Mouse (Mus musculus): ENCODE measurements around the gene Abcc1. TPM values are rescaled to one million over a fixed set of nuclear protein-coding genes. Genes with fewer than 3 reads are reported as not detected.
A peak's percentile ranks its signal among the peaks of the same experiment; 100 is the strongest.

Gene Abcc1
- total RNA-seq (2021), result 10 to 100 TPM; 24.4 to 28.4 TPM
- long read RNA-seq, experiment 1, full-length matches to known transcripts, result 1 of 5 reads
- long read RNA-seq, experiment 1, partial matches to known transcripts, result 4 of 5 reads
- long read RNA-seq, experiment 1, other reads (novel, unspliced or antisense), result 0 of 5 reads
- long read RNA-seq, experiment 2, partial matches to known transcripts, result 5 of 6 reads
- long read RNA-seq, experiment 2, other reads (novel, unspliced or antisense), result 1 of 6 reads

GRCm38 (mm10) chr16:14361362-14362098 lies at the start of gene Abcc1:
Gene Abcc1 (plus strand): TSS chr16:14361558.
- peak; percentile 43 to 47 for DNase-seq (ENCODE audit: low spot score in 2 of 2)

GRCm38 (mm10) chr16:14312914-14313313 lies 48.4 kb upstream of the Abcc1 start:
- DNase-seq (ENCODE audit: low spot score in 2 of 2), result no peak

GRCm38 (mm10) chr16:14316884-14317876 lies 44.2 kb upstream of the Abcc1 start, which contains the start of gene Fopnl:
Gene Fopnl (minus strand): TSS chr16:14317405.
- peak; percentile 88 to 91 for DNase-seq (ENCODE audit: low spot score in 2 of 2)

GRCm38 (mm10) chr16:14319681-14320080 lies 41.7 kb upstream of the Abcc1 start:
- DNase-seq (ENCODE audit: low spot score in 2 of 2), result no peak

GRCm38 (mm10) chr16:14320494-14320893 lies 40.9 kb upstream of the Abcc1 start:
- DNase-seq (ENCODE audit: low spot score in 2 of 2), result no peak

DNA sequence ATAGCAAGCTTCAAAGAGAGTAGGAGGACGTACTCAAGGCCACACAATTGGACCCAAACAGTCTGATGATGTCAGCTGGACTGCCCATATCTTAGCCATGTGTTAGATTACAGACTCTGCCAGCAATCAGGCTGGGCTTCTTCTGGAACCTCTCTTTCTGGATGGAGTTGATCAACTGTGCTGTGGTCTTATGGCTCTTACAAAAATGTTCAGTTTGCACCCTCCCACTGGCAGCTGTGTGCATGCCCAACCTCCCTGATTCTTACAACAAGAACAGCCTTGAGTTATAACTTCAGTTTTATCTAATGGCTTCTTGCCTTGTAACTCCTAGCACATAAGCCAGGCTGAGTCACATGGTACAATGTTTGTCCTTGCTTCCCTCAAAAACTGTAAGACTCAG lies 33.2 kb upstream of the Abcc1 start:
- no peak for DNase-seq (ENCODE audit: low spot score in 2 of 2)

DNA sequence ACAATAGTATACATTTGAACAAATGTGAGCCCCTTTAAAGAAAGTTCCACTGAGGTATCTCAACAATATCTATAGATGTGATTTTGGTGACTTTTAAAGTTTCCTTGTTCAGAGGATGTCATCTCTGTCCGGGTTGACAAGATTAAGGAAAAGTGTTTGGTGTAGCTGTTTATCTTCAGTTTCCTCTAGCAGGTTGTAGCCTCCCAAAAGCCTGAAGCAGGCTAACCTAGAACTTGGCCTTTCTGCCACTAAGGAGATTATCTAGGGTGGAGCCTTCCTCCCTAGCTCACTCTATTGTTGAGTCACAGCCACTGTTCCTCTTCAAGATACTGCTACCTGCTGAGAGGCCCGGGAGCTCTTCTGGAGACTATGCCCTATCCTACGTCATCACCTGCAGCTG lies 16.4 kb upstream of the Abcc1 start:
- DNase-seq (ENCODE audit: low spot score in 2 of 2), result no peak

- DNase-seq (ENCODE audit: low spot score in 2 of 2), result no peak
These were observed 9.8 kb upstream of the Abcc1 start for GRCm38 (mm10) chr16:14351571-14351970.

GRCm38 (mm10) chr16:14352234-14352633 lies 9.1 kb upstream of the Abcc1 start:
- DNase-seq (ENCODE audit: low spot score in 2 of 2), result no peak

GRCm38 (mm10) chr16:14352663-14353062 lies 8.7 kb upstream of the Abcc1 start:
- DNase-seq (ENCODE audit: low spot score in 2 of 2), result no peak

DNA sequence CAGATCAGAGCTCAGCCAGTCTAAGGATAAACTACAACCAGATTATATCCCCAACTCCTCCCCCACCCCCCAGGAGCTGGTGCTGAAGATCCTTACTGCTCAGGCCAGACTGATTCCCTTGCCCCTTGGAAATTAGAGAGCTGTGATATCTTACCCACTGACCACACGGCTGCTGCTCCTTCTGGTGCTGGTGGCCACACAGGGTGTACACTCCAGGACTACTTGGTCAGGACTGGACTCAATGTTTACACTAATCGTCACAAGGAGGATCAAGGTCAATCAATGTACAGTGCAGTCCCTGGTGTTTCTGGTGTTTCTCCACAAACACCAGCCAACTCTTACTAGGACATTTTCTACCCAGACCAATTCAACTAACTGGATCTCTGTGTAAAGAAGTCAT lies 3.5 kb upstream of the Abcc1 start:
- DNase-seq (ENCODE audit: low spot score in 2 of 2), result no peak

GRCm38 (mm10) chr16:14358531-14358930 lies 2.8 kb upstream of the Abcc1 start:
- no peak for DNase-seq (ENCODE audit: low spot score in 2 of 2)

GRCm38 (mm10) chr16:14360931-14361330 lies 427 bp upstream of the Abcc1 start:
- no peak for DNase-seq (ENCODE audit: low spot score in 2 of 2)

GRCm38 (mm10) chr16:14362099-14362820 lies 902 bp downstream of the Abcc1 start:
- DNase-seq (ENCODE audit: low spot score in 2 of 2), result no peak

- no peak for DNase-seq (ENCODE audit: low spot score in 2 of 2)
These were observed 2.1 kb downstream of the Abcc1 start for GRCm38 (mm10) chr16:14363496-14363895.

DNA sequence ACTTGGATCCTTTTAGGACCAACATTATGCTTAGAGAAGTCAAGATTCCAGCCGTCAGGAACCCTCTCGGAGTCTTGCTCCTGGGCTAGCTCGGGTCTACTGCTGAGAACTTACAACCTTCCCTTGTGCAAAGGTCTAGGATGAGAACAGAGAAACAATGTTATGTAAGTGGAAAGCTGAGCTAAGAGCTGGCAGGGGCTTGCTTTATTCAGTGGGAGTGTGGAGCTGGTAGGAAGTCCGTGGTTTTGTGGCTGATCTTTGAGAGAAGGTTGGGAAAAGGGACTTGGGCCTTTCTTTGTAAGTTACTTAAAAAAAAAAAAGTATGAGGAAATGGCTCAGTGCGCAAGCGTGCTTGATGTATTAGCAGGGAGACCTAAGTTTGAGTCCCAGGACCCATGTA lies 2.7 kb downstream of the Abcc1 start:
- no peak for DNase-seq (ENCODE audit: low spot score in 2 of 2)

DNA sequence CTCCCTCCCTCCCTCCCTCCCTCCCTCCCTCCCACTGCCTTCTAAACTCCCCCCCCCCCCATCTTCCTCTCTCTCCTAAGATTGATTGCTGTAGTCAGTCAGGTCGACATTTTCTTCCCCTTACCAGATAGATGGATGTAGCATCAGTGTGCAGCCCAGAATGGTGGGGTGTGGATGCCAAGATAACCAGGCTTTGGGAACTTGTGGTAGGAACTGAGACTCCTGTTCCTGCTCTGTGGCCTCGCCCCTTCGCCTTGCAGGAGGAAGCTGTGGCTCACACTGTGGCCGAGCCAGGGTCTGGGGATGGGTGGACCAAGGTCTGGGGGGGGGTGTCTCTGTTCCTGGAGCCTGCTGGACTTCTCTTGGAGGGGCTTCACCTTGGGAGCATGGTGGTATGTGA lies 4.1 kb downstream of the Abcc1 start:
- no peak for DNase-seq (ENCODE audit: low spot score in 2 of 2)

GRCm38 (mm10) chr16:14366017-14366416 lies 4.7 kb downstream of the Abcc1 start:
- DNase-seq (ENCODE audit: low spot score in 2 of 2), result no peak

- no peak for DNase-seq (ENCODE audit: low spot score in 2 of 2)
These were observed 10.0 kb downstream of the Abcc1 start for GRCm38 (mm10) chr16:14371367-14371766.

DNA sequence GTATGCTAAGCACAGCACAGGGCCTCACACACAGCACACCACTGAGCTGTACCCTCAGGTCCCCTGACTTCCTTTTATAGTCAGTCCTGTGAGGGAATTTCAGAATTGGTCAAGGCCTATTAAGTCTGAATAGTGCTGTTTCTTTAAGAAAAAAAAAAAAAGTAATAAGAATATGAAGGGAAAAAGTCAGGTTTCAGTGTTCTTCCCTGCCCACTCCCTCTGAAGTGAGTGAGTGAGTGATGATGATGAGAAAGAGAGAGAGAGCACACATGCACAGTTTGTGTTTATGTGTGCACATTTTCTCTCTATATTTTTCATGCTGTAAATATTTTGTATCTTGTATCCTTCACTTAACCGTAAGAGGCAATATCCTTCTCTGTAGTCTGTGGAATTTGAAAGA lies 11.0 kb downstream of the Abcc1 start:
- DNase-seq (ENCODE audit: low spot score in 2 of 2), result no peak

- no peak for DNase-seq (ENCODE audit: low spot score in 2 of 2)
These were observed 11.5 kb downstream of the Abcc1 start for GRCm38 (mm10) chr16:14372817-14373301.

Measured in adrenal gland, postnatal 4 days (tissue).